Mouse (Mus musculus) sigmoid colon, adult 10 weeks (tissue): ENCODE measurements around the gene Zfp157. TPM values are rescaled to one million over a fixed set of nuclear protein-coding genes. Genes with fewer than 3 reads are reported as not detected.

Experiments used
- polyA plus RNA-seq: library from polyadenylated mRNA; stranded (reverse); fragments of 350-450 nt; fragmentation: Illumina TruSeq; extraction: RNeasy Lipid Tissue Mini Kit (QIAGEN cat#74804); gene quantifications from one replicate; pipeline ENCODE4 v1.2.3, GENCODE M21; 2014; ENCODE audit warnings: low read depth, low replicate concordance

The Zfp157 gene
- 23.5 TPM for polyA plus RNA-seq

GRCm38 (mm10) chr5:138441286-138442194 lies at the start of gene Zfp157:
Zfp157 (plus strand) TSS chr5:138441468.

Other genes starting within 250 kb of the Zfp157 start
- not detected for gene Mblac1, start 247.2 kb upstream of the Zfp157 start, polyA plus RNA-seq
- gene Nxpe5, start 215.6 kb upstream of the Zfp157 start, polyA plus RNA-seq: 1.5 TPM
- 1.1 TPM for gene Lamtor4, start 186.0 kb upstream of the Zfp157 start, polyA plus RNA-seq
- gene BC037034, start 177.4 kb upstream of the Zfp157 start, polyA plus RNA-seq: 2.9 TPM
- 0.41 TPM for gene Gal3st4, start 168.6 kb upstream of the Zfp157 start, polyA plus RNA-seq
- gene Gm43720, start 161.5 kb upstream of the Zfp157 start, polyA plus RNA-seq: not detected
- 0.76 TPM for gene Gpc2, start 161.5 kb upstream of the Zfp157 start, polyA plus RNA-seq
- gene Stag3, start 161.2 kb upstream of the Zfp157 start, polyA plus RNA-seq: 0.82 TPM
- 0.57 TPM for gene Pvrig, start 99.5 kb upstream of the Zfp157 start, polyA plus RNA-seq
- not detected for gene 1700123K08Rik, start 123.2 kb downstream of the Zfp157 start, polyA plus RNA-seq
- 110 TPM for gene Zfp68, start 178.3 kb downstream of the Zfp157 start, polyA plus RNA-seq
- 15.8 TPM for gene A430033K04Rik, start 181.4 kb downstream of the Zfp157 start, polyA plus RNA-seq